Mouse (Mus musculus): Measurements from ENCODE around the gene Fgd3. TPM values are rescaled to one million over a fixed set of nuclear protein-coding genes. Genes with fewer than 3 reads are reported as not detected.

The Fgd3 gene
- polyA plus RNA-seq (2014; fragmentation: Illumina TruSeq; extraction: RNeasy Lipid Tissue Mini Kit (QIAGEN cat#74804); ENCODE audit: low read depth, low replicate concordance), result 0.21 TPM

GRCm38 (mm10) chr13:49320040-49320439 is at the start of gene Fgd3:
TSS of gene Fgd3 (minus strand) at chr13:49320311.

DNA sequence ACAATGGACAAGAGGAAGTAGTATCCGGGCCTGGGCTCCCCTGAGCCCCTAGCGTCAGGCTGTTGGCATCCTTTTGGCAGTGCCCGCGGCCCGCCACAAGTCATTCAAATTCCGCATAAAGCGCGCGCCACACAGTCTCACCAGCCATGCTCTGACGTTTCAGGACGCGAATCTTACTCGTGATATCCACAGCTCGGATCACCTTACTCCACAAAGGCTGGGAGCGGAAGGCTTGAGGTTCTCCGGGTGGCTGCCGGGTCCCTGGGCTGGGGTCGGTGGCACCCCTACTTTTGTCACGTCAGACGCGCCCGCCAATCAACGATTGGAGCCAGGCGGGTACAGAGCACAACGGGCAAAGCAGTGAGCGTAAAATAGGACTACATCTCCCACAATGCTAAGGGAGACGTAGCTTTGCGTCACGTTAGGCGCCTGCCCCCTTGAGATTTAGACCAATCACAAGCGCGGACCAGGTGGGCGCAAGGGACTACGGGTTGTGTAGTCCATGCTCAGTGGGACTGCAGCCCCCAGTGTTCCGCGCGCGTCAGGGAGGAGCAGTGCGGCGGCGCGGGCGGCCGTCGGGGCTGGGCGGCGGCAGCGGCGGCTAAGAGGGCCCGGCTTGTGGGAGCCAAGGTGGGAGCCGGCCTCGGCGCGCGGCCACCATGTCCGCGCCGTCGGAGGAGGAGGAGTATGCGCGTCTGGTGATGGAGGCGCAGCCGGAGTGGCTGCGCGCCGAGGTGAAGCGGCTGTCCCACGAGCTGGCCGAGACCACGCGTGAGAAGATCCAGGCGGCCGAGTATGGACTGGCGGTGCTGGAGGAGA is 21.1 kb upstream of the Fgd3 start, which contains the start of gene Bicd2:
Gene Bicd2 (plus strand): TSS at position 574 of the 819 bp plus-strand sequence.

DNA sequence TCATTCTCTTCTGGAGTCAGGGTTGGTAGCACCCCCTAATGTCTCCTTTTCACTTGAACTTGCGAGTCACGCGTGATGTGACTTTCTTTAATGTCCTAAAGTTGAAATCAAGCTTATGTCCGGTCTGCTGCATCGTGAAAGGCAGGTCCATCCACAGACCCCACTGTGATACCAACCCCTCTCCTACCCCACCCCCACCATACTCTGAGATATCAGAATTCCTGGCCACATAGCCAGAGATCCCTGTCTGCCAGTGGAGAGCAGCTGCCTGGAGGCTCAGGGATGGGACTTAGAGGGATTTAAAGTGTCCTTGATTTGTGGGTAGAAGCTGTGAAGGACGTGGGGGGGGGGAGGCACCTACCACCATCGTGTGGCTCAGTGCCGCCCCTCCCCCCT is 71.6 kb downstream of the Fgd3 start, which contains the start of gene Susd3:
Gene Susd3 (minus strand): TSS at position 240 of the 396 bp plus-strand sequence.

GRCm38 (mm10) chr13:49215504-49216219 is 104.4 kb downstream of the Fgd3 start, which contains the start of gene Card19:
TSS of gene Card19 (minus strand) at chr13:49216037.

Other genes with a start within 250 kb of the Fgd3 start
- not detected for gene Wnk2, start 172.3 kb downstream of the Fgd3 start, polyA plus RNA-seq (2014; fragmentation: Illumina TruSeq; extraction: RNeasy Lipid Tissue Mini Kit (QIAGEN cat#74804); ENCODE audit: low read depth, low replicate concordance)
- gene Ninj1, start 132.8 kb downstream of the Fgd3 start, polyA plus RNA-seq (2014; fragmentation: Illumina TruSeq; extraction: RNeasy Lipid Tissue Mini Kit (QIAGEN cat#74804); ENCODE audit: low read depth, low replicate concordance), result 6.9 TPM
- 0.74 TPM for gene Card19, start 104.3 kb downstream of the Fgd3 start, polyA plus RNA-seq (2014; fragmentation: Illumina TruSeq; extraction: RNeasy Lipid Tissue Mini Kit (QIAGEN cat#74804); ENCODE audit: low read depth, low replicate concordance)
- not detected for gene Susd3, start 71.6 kb downstream of the Fgd3 start, polyA plus RNA-seq (2014; fragmentation: Illumina TruSeq; extraction: RNeasy Lipid Tissue Mini Kit (QIAGEN cat#74804); ENCODE audit: low read depth, low replicate concordance)
- gene Bicd2, start 21.3 kb upstream of the Fgd3 start, polyA plus RNA-seq (2014; fragmentation: Illumina TruSeq; extraction: RNeasy Lipid Tissue Mini Kit (QIAGEN cat#74804); ENCODE audit: low read depth, low replicate concordance), result 9.6 TPM
- 4.4 TPM for gene Ippk, start 100.9 kb upstream of the Fgd3 start, polyA plus RNA-seq (2014; fragmentation: Illumina TruSeq; extraction: RNeasy Lipid Tissue Mini Kit (QIAGEN cat#74804); ENCODE audit: low read depth, low replicate concordance)
- 0.50 TPM for gene Tes3-ps, start 173.0 kb upstream of the Fgd3 start, polyA plus RNA-seq (2014; fragmentation: Illumina TruSeq; extraction: RNeasy Lipid Tissue Mini Kit (QIAGEN cat#74804); ENCODE audit: low read depth, low replicate concordance)
- 1.7 TPM for gene Ecm2, start 184.5 kb upstream of the Fgd3 start, polyA plus RNA-seq (2014; fragmentation: Illumina TruSeq; extraction: RNeasy Lipid Tissue Mini Kit (QIAGEN cat#74804); ENCODE audit: low read depth, low replicate concordance)
- gene Aspn, start 224.1 kb upstream of the Fgd3 start, polyA plus RNA-seq (2014; fragmentation: Illumina TruSeq; extraction: RNeasy Lipid Tissue Mini Kit (QIAGEN cat#74804); ENCODE audit: low read depth, low replicate concordance), result 0.48 TPM

Data from liver, adult 10 weeks (tissue).